Mouse (Mus musculus) heart, adult 2 months (tissue): ENCODE data around the gene Usp36.

Experiments used
- CTCF ChIP-seq: fragments of 200-600 bp; IDR thresholded peaks from 2 replicates; pipeline ENCODE4 v1.8.1; 2022; ENCODE audit warnings: antibody characterized with exemption, mild to moderate bottlenecking, moderate library complexity
- EP300 ChIP-seq: fragments of 200-500 bp; IDR thresholded peaks from 2 replicates; pipeline ENCODE4 v1.6.1; 2011; ENCODE audit warnings: low read depth, low read length, control low read depth; ENCODE audit not compliant: insufficient read depth
- POLR2A ChIP-seq: fragments of 200-500 bp; IDR thresholded peaks from 2 replicates; pipeline ENCODE4 v1.6.1; 2011; ENCODE audit warnings: mild to moderate bottlenecking, low read depth, low read length, control low read depth; ENCODE audit not compliant: insufficient read depth

GRCm38 (mm10) chr11:118216468-118216867 lies 73.6 kb downstream of the Usp36 start:
- TF ChIP-seq POLR2A: no peak
- TF ChIP-seq CTCF: no peak
- peak; percentile 76 for TF ChIP-seq EP300
